Mouse (Mus musculus) limb, embryonic 14.5 days (tissue): ENCODE data around the gene Cadm1. TPM values are rescaled to one million over a fixed set of nuclear protein-coding genes. Genes with fewer than 3 reads are reported as not detected.

Source experiments
- ATAC-seq: fragments of 200-750 bp; cut with Nextera tagmentation; 2 replicates; pipeline ENCODE4 v1.8.0; 2017; ENCODE audit warnings: low read depth, moderate number of reproducible peaks, moderate TSS enrichment; ENCODE audit not compliant: low FRiP score
- DNase-seq: peaks from one replicate; pipeline ENCODE4 v3.0.0-alpha.2; 2015; ENCODE audit warnings: low spot score
- H3K27ac ChIP-seq: fragments of 300-500 bp; sonication (generic); replicated peaks from 2 replicates; pipeline ENCODE4 v1.5.1; 2014; ENCODE audit warnings: low read depth, mild to moderate bottlenecking, low read length, moderate library complexity, mixed read lengths
- H3K27me3 ChIP-seq: fragments of 300-500 bp; sonication (generic); 2 replicates; pipeline ENCODE4 v1.6.1; 2014; ENCODE audit warnings: low read length, mixed read lengths; ENCODE audit not compliant: control insufficient read depth, insufficient read depth
- H3K36me3 ChIP-seq: fragments of 300-500 bp; sonication (generic); 2 replicates; pipeline ENCODE4 v1.6.1; 2014; ENCODE audit warnings: mild to moderate bottlenecking, low read length, moderate library complexity, mixed read lengths; ENCODE audit not compliant: control insufficient read depth, insufficient read depth
- H3K4me1 ChIP-seq: fragments of 300-500 bp; sonication (generic); 2 replicates; pipeline ENCODE4 v1.6.1; 2014; ENCODE audit warnings: antibody characterized with exemption, low read length, mixed read lengths; ENCODE audit not compliant: control insufficient read depth, insufficient read depth
- H3K4me2 ChIP-seq: fragments of 300-500 bp; sonication (generic); replicated peaks from 2 replicates; pipeline ENCODE4 v1.6.1; 2014; ENCODE audit warnings: low read depth, mild to moderate bottlenecking, low read length, moderate library complexity; ENCODE audit not compliant: severe bottlenecking
- H3K4me3 ChIP-seq: fragments of 300-500 bp; sonication (generic); replicated peaks from 2 replicates; pipeline ENCODE4 v1.5.1; 2014; ENCODE audit warnings: low read length
- H3K9ac ChIP-seq: fragments of 300-500 bp; sonication (generic); 2 replicates; pipeline ENCODE4 v1.6.1; 2014; ENCODE audit warnings: mild to moderate bottlenecking, low read depth, low read length, moderate library complexity; ENCODE audit not compliant: severe bottlenecking
- H3K9me3 ChIP-seq: fragments of 300-500 bp; sonication (generic); 2 replicates; pipeline ENCODE4 v1.6.1; 2016; ENCODE audit warnings: low read length; ENCODE audit not compliant: control insufficient read depth
- POLR2A ChIP-seq: fragments of 200-500 bp; IDR thresholded peaks from 2 replicates; pipeline ENCODE4 v1.8.0; 2012; ENCODE audit warnings: inconsistent platforms, mild to moderate bottlenecking, moderate library complexity, borderline replicate concordance; ENCODE audit not compliant: insufficient read depth, insufficient read length; ENCODE audit errors: extremely low read depth
- WGBS: fragments of 180-500 bp; shearing (Covaris S2); extraction: QIAGEN DNeasy Blood & Tissue Kit; methylation state at CpG from one replicate; pipeline ENCODE4 v1.1.7; 2014; 5-methylcytosine and 5-hydroxymethylcytosine counted together
- polyA plus RNA-seq, 2 experiments: library from polyadenylated mRNA; depleted of rRNA in 1 of 2; stranded (reverse) in 1 of 2; unstranded in 1 of 2; fragments of >200 nt; fragmentation: Nextera tagmentation in 1 of 2; extraction: Ambion mirVana in 1 of 2; gene quantifications; 2 replicates each; pipeline versions ENCODE4 v1.2.1 to v1.2.3; 2012 to 2014

The Cadm1 gene
- polyA plus RNA-seq, 2 experiments, result 15.4 to 37.5 TPM

- Histone ChIP-seq H3K36me3 (no peaks in the 10 kb centered on the region), H3K27ac (no peak overlapping the region), H3K9me3 (no peaks in the 10 kb centered on the region), H3K27me3 (no peaks in the 10 kb centered on the region), H3K4me2 (no peak overlapping the region), H3K4me3 (no peak overlapping the region), H3K4me1 (peaks cover 3% of the 10 kb centered on the region; the same call in 1 of the 2 replicates), H3K9ac (no peak overlapping the region)
- 46% methylated on average over 6 of the region's 6 CpGs for WGBS
- ATAC-seq (no peak), DNase-seq (no peak)
- TF ChIP-seq POLR2A, result no peak
Measured at GRCm38 (mm10) chr9:47779291-47779690, 249.3 kb downstream of the Cadm1 start.

- DNase-seq (no peak), ATAC-seq (no peak)
- Histone ChIP-seq H3K27ac (no peak overlapping the region), H3K36me3 (no peaks in the 10 kb centered on the region), H3K27me3 (no peaks in the 10 kb centered on the region), H3K4me3 (no peak overlapping the region), H3K4me2 (no peak overlapping the region), H3K9ac (no peak overlapping the region), H3K4me1 (no peaks in the 10 kb centered on the region; the same call in 1 of the 2 replicates), H3K9me3 (no peaks in the 10 kb centered on the region)
- no peak for TF ChIP-seq POLR2A
- 74% methylated on average over 3 of the region's 3 CpGs for WGBS
Measured at GRCm38 (mm10) chr9:47786642-47787041, 256.7 kb downstream of the Cadm1 start.

- Histone ChIP-seq H3K9me3 (no peaks in the 10 kb centered on the region), H3K36me3 (peaks cover 5% of the 10 kb centered on the region; the same call in 1 of the 2 replicates), H3K4me2 (no peak overlapping the region), H3K4me3 (no peak overlapping the region), H3K27me3 (no peaks in the 10 kb centered on the region), H3K27ac (no peak overlapping the region), H3K9ac (no peak overlapping the region), H3K4me1 (no peaks in the 10 kb centered on the region)
- 72% methylated on average over 5 of the region's 5 CpGs for WGBS
- no peak for DNase-seq
- ATAC-seq, result no peak
- TF ChIP-seq POLR2A, result no peak
Measured at GRCm38 (mm10) chr9:47798478-47798877, 268.5 kb downstream of the Cadm1 start.

GRCm38 (mm10) chr9:47801242-47801641 is 271.3 kb downstream of the Cadm1 start:
- WGBS, result 59% methylated on average over 4 of the region's 4 CpGs
- H3K4me2 ChIP-seq, result no peak overlapping the region
- H3K36me3 ChIP-seq, result peaks cover 5% of the 10 kb centered on the region; the same call in 1 of the 2 replicates
- H3K9me3 ChIP-seq, result no peaks in the 10 kb centered on the region
- no peaks in the 10 kb centered on the region for H3K4me1 ChIP-seq
- ATAC-seq, result no peak
- no peak for TF ChIP-seq POLR2A
- H3K4me3 ChIP-seq, result no peak overlapping the region
- no peak for DNase-seq
- H3K9ac ChIP-seq, result no peak overlapping the region
- no peaks in the 10 kb centered on the region for H3K27me3 ChIP-seq
- no peak overlapping the region for H3K27ac ChIP-seq

- peaks cover 5% of the 10 kb centered on the region; the same call in 1 of the 2 replicates for H3K36me3 ChIP-seq
- TF ChIP-seq POLR2A, result no peak
- no peak for DNase-seq
- no peaks in the 10 kb centered on the region for H3K27me3 ChIP-seq
- no peak overlapping the region for H3K4me3 ChIP-seq
- no peak overlapping the region for H3K4me2 ChIP-seq
- no peaks in the 10 kb centered on the region for H3K9me3 ChIP-seq
- no peak overlapping the region for H3K27ac ChIP-seq
- H3K9ac ChIP-seq, result no peak overlapping the region
- H3K4me1 ChIP-seq, result no peaks in the 10 kb centered on the region
- ATAC-seq, result no peak
- WGBS, result 79% methylated on average over 4 of the region's 4 CpGs
Measured at GRCm38 (mm10) chr9:47802527-47802926, 272.6 kb downstream of the Cadm1 start.

- peaks cover 5% of the 10 kb centered on the region; the same call in 1 of the 2 replicates for H3K36me3 ChIP-seq
- H3K4me3 ChIP-seq, result no peak overlapping the region
- no peaks in the 10 kb centered on the region for H3K4me1 ChIP-seq
- no peaks in the 10 kb centered on the region for H3K9me3 ChIP-seq
- WGBS, result 63% methylated on average over 13 of the region's 13 CpGs
- DNase-seq (no peak), ATAC-seq (no peak)
- no peak overlapping the region for H3K27ac ChIP-seq
- H3K9ac ChIP-seq, result no peak overlapping the region
- H3K4me2 ChIP-seq, result no peak overlapping the region
- no peak for TF ChIP-seq POLR2A
- H3K27me3 ChIP-seq, result no peaks in the 10 kb centered on the region
Measured at GRCm38 (mm10) chr9:47803531-47804105, 273.6 kb downstream of the Cadm1 start.
